Mouse (Mus musculus) lung, postnatal 10 days (tissue): ENCODE measurements at regions not wholly inside any gene's neighbourhood (a gene's known extent, or its start where the extent isn't known, plus 50 kb on each side); places are given as distances from the start of the nearest gene placed in this dataset.
A peak's percentile ranks its signal among the peaks of the same experiment; 100 is the strongest.

Source experiments
- DNase-seq: peaks from one replicate; pipeline ENCODE4 v3.0.0; 2021

DNA sequence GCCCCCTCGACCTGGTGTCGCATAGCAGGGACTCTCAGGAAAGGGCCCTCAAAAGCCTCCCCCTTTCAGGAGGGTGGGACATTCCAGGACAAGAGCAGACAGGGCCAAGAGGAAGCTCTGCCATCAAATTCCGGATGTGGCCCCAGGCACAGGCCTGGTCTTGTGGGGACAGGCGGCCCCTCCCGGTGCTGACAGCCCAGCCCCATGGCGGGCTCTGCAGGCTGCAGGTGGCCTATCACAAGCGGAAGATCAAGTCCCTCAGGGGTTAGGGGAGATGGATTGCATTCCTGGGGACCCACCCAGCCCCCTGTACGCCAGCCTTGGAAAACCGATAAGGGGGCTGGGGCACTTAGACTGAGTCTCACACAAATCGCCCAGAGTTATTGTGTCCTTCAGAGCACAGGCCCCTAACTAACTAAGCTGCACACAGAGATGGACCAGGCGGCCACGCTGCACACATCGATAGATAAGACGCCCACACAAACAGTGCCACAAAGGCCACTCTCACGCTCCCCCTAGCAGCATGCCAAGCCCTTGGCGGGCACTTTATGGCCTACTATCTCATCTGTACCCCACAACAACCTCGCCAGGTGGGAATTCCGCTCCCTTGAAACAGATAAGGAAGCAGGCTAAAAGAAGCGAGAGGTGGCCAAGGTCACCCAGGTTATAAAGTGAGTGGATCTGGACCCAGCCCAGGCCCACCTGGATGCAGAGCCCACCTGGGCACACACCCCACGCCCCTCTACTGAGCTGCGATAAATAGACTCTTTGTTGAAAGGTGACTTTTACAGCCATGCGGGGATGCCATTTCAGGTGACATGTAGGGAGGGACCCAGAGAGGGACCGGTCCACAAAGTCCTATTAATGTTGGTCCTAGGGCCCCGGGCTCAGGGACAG lies 55.5 kb downstream of the Gm5294 start:
- no peak for DNase-seq

DNA sequence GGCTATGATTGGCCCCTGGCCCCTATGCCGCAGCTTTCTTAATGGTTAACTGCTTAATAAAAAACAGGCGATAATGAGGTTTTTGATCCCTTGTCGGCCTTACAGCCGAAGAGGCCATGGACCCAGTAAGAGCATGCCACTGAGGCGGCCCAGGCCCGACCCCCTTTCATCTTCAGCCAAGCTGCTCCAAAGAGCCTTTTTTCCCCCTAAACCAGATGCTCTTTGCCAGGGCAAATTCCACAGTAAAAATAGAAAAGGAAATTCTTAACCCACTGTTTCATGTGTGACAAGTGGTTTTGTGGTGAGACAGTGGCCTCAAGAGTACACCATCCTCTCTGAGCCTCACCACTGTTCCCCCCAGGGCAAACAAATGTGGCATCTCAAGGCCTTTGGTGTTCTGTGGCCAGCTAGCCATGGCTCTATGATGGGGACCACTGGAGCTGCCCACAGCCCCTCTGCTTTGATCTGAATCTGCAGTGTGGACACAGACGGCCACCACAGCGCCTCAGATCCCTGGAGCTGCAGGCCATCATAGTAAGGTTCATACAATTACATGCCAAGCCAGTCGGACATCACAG lies 61.9 kb downstream of the Gm5294 start:
- peak; percentile 47 for DNase-seq

- DNase-seq, result no peak
These were observed 63.7 kb downstream of the Gm5294 start for GRCm38 (mm10) chr5:138883573-138883972.

DNA sequence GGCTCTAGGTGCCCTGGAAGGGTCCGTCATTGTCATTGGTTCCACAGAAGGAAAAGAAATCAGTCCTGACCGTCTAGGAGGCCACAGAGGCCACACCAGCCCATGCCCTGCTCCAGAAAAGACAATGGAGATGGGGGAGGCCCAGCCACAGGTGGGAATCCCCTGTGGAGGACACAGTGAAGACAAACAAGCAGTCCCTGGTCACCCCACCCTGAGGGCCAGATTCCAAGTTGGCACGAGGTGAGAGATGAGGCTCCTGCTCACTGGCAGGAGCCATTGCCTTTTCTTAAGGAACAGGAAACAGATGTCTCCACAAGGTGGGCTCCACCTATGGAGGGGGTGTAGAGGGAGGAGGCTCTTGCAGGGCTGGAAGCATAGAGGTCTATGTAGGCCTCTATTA lies 66.0 kb downstream of the Gm5294 start:
- DNase-seq, result no peak

GRCm38 (mm10) chr5:138888749-138889148 lies 68.9 kb downstream of the Gm5294 start:
- peak; percentile 33 for DNase-seq

- peak; percentile 27 for DNase-seq
These were observed 69.9 kb downstream of the Gm5294 start for GRCm38 (mm10) chr5:138889760-138890159.

GRCm38 (mm10) chr5:138894496-138894895 lies 74.6 kb downstream of the Gm5294 start:
- DNase-seq, result no peak

- DNase-seq, result no peak
These were observed 77.4 kb downstream of the Gm5294 start for GRCm38 (mm10) chr5:138897255-138897654.

GRCm38 (mm10) chr5:138898440-138898839 lies 78.6 kb downstream of the Gm5294 start:
- DNase-seq, result peak; percentile 13

DNA sequence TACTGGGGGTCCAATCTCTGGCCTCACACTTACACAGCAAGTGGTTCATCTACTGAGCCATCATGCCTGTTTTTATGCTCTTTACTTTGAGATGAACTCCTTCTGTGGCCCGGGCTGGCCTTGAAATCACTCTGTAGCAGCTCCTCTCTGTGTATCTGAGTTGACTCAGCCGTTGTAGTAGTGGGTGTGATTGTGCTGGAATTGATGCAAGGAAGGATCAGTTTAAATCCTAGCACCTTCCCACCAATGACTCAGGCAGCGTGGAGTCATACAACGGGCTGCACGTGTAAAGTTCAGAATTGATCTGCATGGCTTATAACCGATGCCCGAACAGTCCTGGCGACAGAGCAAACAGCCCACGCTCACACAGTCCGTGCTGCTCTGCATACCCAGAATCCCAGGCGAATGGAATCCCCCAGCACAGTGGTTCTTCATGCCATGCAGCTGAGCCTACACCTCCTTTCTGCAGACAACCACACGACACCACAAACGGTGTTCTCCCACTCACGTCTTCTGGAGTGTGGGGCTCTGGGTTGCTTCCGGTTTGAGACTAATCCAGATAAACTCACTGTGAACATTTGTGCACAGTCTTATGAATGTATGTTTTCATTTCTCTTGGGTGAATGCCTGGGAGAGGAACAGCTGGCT lies 81.2 kb downstream of the Gm5294 start:
- no peak for DNase-seq

DNA sequence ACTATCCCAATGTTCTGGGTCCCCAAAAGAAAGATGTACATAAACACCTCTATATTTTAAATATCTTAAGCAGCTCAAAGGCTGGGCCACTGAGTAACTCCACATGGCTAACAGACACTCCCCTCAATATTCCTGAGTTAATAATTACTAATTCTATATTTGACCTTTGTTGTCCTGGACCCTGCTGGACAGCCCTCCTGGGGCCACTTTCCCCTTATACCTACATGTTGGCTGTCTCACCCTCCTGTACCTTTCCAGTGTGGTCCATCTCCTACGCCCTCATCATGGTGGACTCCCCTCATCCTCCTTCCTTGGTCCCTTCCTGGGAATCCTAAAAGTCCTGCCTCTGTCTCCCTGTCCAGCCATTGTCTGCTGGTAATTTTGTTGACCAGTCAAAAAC lies 82.4 kb downstream of the Gm5294 start:
- DNase-seq, result no peak

GRCm38 (mm10) chr5:138911769-138912710 lies 85.1 kb downstream of the Pdgfa start:
- no peak for DNase-seq

DNA sequence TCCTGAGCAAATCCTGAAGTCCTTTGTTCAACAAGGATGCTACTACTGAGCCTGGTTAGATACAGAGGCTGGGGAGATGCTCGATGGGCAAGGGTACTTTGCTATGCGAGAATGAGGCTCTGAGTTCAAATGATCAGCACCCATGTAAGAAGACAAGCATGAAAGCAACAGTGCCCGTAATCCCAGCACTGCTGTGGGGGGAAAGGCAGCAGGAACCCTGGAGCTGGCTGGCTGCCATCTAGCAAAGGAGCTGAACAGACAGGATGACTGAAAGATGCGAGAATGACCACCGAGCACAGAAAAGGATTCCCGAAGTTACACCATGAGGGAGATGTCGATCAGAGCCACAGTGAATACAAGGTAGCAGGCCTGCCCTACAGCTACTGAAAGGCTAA lies 84.5 kb downstream of the Pdgfa start:
- DNase-seq, result peak; percentile 18

DNA sequence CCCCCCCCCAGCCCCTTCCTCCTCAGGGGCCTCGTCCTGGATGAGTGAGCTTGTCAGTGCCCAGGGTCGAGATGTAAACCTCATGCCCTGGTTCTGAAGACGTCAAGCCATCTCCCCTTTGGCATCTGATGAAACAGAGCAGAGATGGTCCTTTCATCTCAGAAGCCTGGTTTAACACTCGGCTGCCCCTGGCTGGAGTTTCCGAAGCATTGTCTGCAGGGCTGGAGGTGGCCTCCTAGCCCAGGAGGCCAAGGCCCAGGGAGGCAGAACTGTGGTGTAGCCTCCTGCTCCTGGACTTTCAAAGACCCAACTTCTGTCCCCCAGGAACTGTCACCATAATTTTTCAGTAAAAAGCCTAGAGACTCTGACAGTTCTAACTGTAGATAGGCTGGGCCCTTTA lies 82.1 kb downstream of the Pdgfa start:
- no peak for DNase-seq

DNA sequence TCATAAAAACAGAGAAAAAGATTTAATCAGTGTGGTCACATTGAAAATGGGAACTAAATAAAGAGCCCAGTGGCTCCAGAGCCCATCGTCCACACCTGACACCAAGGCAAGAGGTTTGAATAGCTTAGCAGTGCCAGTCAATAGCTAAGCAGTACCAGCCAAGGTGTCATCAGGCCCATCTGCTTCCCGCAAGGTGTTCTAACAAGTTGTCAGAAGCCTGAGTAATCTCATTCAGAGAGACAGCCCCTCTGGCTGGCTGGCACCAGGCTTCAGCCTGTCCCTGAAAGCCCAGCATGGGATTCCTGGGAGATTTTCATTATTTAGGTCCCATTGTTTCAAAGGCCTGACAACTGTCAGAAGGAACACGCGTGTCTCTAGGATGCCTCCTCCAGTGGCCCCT lies 81.7 kb downstream of the Pdgfa start:
- DNase-seq, result no peak

DNA sequence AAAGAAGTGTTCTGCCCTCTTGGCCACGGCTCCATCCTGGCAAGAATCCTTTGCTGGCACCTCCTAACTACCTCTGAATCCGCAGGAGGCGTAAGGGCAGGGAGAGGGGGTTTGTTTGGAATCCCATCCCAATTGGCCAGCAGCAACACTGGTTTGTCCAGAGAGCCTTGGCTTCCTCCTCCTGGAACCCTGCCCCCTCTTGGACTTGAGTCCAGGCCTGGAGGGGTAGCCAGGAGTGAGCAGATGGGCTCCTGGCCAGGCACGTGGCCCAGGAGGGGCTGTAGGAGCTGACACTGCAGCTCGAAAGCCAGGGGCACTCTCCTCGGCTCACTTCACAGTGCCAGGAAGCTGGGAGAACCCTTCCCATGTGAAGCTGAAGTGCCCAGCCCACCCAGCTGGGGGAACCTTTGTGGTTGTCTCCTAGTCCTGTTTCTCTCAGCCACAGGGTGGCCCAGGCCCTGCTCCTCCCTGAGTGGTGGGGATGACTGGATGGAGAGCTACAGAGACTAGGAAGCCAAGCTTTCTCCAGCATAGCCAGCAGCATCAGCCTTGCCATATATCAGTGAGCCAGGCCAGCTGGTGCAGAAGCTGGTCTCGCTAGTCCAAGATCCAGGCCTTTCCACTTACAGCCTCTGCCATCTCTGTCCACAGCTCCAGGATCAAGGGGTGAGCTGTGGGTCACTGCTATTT lies 76.9 kb downstream of the Pdgfa start:
- peak; percentile 76 for DNase-seq

DNA sequence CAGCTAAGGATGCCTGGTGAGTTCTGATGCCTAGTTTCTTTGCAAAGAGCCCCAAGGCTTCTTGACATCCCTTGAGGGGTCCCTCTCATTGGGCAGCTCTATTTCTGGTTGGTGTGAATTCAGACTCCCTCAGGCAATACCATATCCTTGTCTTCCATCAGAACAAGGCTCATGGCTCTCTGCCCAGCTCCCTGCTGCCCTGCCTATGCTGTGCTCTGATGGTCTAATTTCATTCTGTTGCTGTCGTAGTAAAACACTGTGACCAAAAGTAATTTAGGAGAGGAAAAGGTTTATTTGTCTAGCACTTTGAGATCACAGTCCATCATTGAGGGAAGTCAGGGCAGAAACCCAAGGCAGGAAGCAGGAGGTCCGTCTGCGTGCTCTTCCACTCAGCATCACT lies 75.1 kb downstream of the Pdgfa start:
- peak; percentile 32 for DNase-seq
